Mouse (Mus musculus): Measurements from ENCODE around the gene Lif.

DNA sequence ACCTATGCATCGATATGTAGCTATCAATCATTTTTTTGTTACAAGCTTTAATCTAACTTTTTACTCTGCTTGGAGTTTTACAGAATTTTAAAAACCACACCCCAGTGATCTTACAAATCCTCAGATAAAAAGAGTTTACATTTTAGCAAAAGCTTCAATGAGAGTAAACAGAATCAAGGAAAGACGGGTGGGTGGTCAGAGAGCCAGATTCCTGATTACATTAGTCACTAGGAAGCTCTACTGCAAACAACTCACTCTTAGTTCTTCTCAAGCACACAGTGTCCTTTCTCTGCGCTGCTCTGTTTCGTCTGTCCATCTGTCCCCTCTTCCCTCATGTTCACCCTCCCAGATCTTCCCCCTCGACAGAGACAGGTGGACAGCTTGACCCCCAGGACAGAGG is 59.9 kb downstream of the Lif start:
- TF ChIP-seq CTCF (conservative IDR thresholded peaks at IDR 0.05; ENCODE audit: insufficient read depth, insufficient read length, low read depth, low read length) (no peak), POLR2A (IDR thresholded peaks at IDR 0.05; ENCODE audit: low read depth, low read length) (no peak)

Data from kidney, adult 2 months (tissue).